ENCODE assay signal across 17 mouse cellular contexts in genomic region chr13:99433068-99434008, GRCm38 (mm10).
DNase-seq lines count a peak whose midpoint lies in the region; ATAC-seq and TF ChIP-seq lines count a peak whose summit lies in the region.
"Had no signal": no experiment of that assay in that cellular context is flagged by ENCODE, and none has a peak within 500 bp of the region (broad histone marks: within the 10 kb centered on the region; RNA-seq: fewer than 3 reads in every experiment).

No protein-coding gene starts in this region.

- TF ChIP-seq CTCF in testis, adult 2 months (IDR thresholded peaks at IDR 0.05; ENCODE audit: control insufficient read depth, insufficient read depth, insufficient replicate concordance, low read depth, low read length): no peak
- no peak for TF ChIP-seq CTCF in E14TG2a.4 (conservative IDR thresholded peaks at IDR 0.05; ENCODE audit: low read length)

- 94% methylated on average over 29 of the region's 29 CpGs for WGBS in limb, embryonic 10.5 days

- H3K36me3 ChIP-seq in testis, adult 2 months (ENCODE audit: control insufficient read depth, insufficient read depth, low read length): no peaks in the 10 kb centered on the region; the same call in 1 of the 2 replicates
- H3K36me3 ChIP-seq in E14TG2a.4 (ENCODE audit: insufficient read depth, low read length): peaks cover 98% of the 10 kb centered on the region
- peaks cover 78% of the 10 kb centered on the region for H3K36me3 ChIP-seq in limb, embryonic 10.5 days
- H3K36me3 ChIP-seq: liver, embryonic 13.5 days had no signal

- peaks cover 2% of the 10 kb centered on the region for H3K4me1 ChIP-seq in testis, adult 2 months (ENCODE audit: control insufficient read depth, insufficient read depth, low read length)
- H3K4me1 ChIP-seq in E14TG2a.4 (replicated peaks; ENCODE audit: low read depth, low read length): peaks cover 27% of the 10 kb centered on the region
- no peaks in the 10 kb centered on the region for H3K4me1 ChIP-seq in limb, embryonic 10.5 days
- H3K4me1 ChIP-seq: embryonic facial prominence, embryonic 10.5 days; forebrain, embryonic 13.5 days; liver, embryonic 13.5 days; midbrain, embryonic 10.5 days had no signal

- no peaks in the 10 kb centered on the region for H3K9me3 ChIP-seq in E14TG2a.4 (ENCODE audit: low read length)
- no peaks in the 10 kb centered on the region for H3K9me3 ChIP-seq in limb, embryonic 10.5 days (replicated peaks)
- H3K9me3 ChIP-seq: embryonic facial prominence, embryonic 10.5 days; forebrain, embryonic 13.5 days; heart, embryonic 13.5 days; liver, embryonic 13.5 days had no signal

- H3K27ac ChIP-seq in testis, adult 2 months (ENCODE audit: control insufficient read depth, insufficient read depth, low read depth, low read length): no peak overlapping the region
- no peak overlapping the region for H3K27ac ChIP-seq in limb, embryonic 10.5 days
- H3K27ac ChIP-seq: embryonic facial prominence, embryonic 10.5 days; forebrain, embryonic 13.5 days; heart, embryonic 13.5 days; liver, embryonic 13.5 days; midbrain, embryonic 10.5 days had no signal

- TF ChIP-seq POLR2A in testis, adult 2 months (IDR thresholded peaks at IDR 0.05; ENCODE audit: control insufficient read depth, low read depth, low read length): 0 out of 2 replicates have a peak, but pooled peaks have one; percentile 41

- peak; percentile 36; the same call in 1 of the 2 replicates for ATAC-seq in common myeloid progenitor, adult 5-6 weeks (replicated peaks; ENCODE audit: low read depth, poor library complexity, severe bottlenecking)
- ATAC-seq: forebrain, embryonic 13.5 days had no signal

- no peaks in the 10 kb centered on the region for H3K27me3 ChIP-seq in testis, adult 2 months (ENCODE audit: control insufficient read depth, insufficient read depth, low read length)
- H3K27me3 ChIP-seq in E14TG2a.4 (ENCODE audit: insufficient read depth, low read length): no peaks in the 10 kb centered on the region
- H3K27me3 ChIP-seq in limb, embryonic 10.5 days (ENCODE audit: low read depth, poor library complexity, severe bottlenecking): no peaks in the 10 kb centered on the region
- H3K27me3 ChIP-seq: forebrain, embryonic 13.5 days; heart, embryonic 13.5 days; liver, embryonic 13.5 days had no signal

- peak overlapping the region; percentile 85 for H3K4me3 ChIP-seq in testis, adult 2 months (ENCODE audit: control insufficient read depth, low read depth, low read length)
- H3K4me3 ChIP-seq in E14TG2a.4 (replicated peaks; ENCODE audit: low read length): peak overlapping the region; percentile 52
- no peak overlapping the region for H3K4me3 ChIP-seq in limb, embryonic 10.5 days
- H3K4me3 ChIP-seq: embryonic facial prominence, embryonic 10.5 days; forebrain, embryonic 13.5 days; heart, embryonic 13.5 days; liver, embryonic 13.5 days; midbrain, embryonic 10.5 days had no signal

- DNase-seq in testis, postnatal 10 days (ENCODE audit: low spot score): no peak
- DNase-seq in testis, postnatal 14 days (ENCODE audit: low spot score): peak; percentile 24
- DNase-seq in kidney, postnatal 25 days: no peak
- no peak for DNase-seq in limb, embryonic 10.5 days (ENCODE audit: low spot score)
- DNase-seq: cerebellum, postnatal 25 days; heart, postnatal 4 days; kidney, adult 18-20 months; kidney, postnatal 36 days; liver, embryonic 13.5 days; thymus, postnatal 4 days had no signal
